Mouse (Mus musculus) embryonic fibroblast, embryonic 13.5 days (primary cell): ENCODE results near the gene S100a11.

Experiments used
- CTCF ChIP-seq: IDR thresholded peaks from 2 replicates; pipeline ENCODE4 v1.5.1; 2011; ENCODE audit warnings: mild to moderate bottlenecking, control low read depth, low read length, moderate library complexity, borderline replicate concordance; ENCODE audit not compliant: insufficient read depth
- POLR2A ChIP-seq: IDR thresholded peaks from 2 replicates; pipeline ENCODE4 v1.6.1; 2011; ENCODE audit warnings: low read depth, mild to moderate bottlenecking, control low read depth, low read length, moderate library complexity

GRCm38 (mm10) chr3:93554981-93555877 lies 34.9 kb downstream of the S100a11 start, which contains the start of gene S100a10:
- TF ChIP-seq CTCF (no peak), POLR2A (peak; percentile 93)
